Comparison of ENCODE assay signal across 14 mouse cellular contexts in the genomic region with DNA sequence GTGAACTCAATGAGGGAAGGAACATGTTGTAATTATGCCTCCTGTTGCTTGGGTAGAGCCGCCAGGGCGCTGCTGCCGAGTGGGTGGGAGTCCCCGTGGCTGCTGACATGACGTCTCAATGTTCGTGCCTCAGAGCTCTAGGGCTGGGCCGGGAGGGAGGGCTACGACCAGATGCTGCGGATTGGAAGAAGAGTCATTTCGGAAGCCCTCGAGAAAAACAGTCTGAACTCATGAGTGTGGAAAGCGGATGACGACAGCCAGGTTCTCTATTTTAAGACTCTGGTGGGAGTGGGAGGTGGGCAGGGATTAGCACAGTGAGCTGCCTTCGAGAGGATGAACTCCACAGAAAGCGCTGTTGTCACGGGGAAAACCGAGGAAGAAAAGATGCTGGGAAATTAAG. TPM values are rescaled to one million over a fixed set of nuclear protein-coding genes. Genes with fewer than 3 reads are reported as not detected.
DNase-seq lines count a peak whose midpoint lies in the region; ATAC-seq and TF ChIP-seq lines count a peak whose summit lies in the region.
"Had no signal": no experiment of that assay in that cellular context is flagged by ENCODE, and none has a peak within 500 bp of the region (broad histone marks: within the 10 kb centered on the region; RNA-seq: fewer than 3 reads in every experiment).

No protein-coding gene starts in this region.

- ATAC-seq in forebrain, postnatal 0 days, result peak; percentile 56
- ATAC-seq in forebrain, embryonic 16.5 days, result no peak
- ATAC-seq in neural tube, embryonic 14.5 days (ENCODE audit: low read depth), result peak; percentile 32; the same call in 1 of the 2 replicates
- ATAC-seq in liver, postnatal 0 days, result no peak
- ATAC-seq in intestine, embryonic 15.5 days, result no peak

- no peak overlapping the region for H3K9ac ChIP-seq in forebrain, postnatal 0 days
- H3K9ac ChIP-seq in forebrain, embryonic 16.5 days (replicated peaks; ENCODE audit: low read depth, low read length), result no peak overlapping the region
- H3K9ac ChIP-seq in neural tube, embryonic 14.5 days (replicated peaks; ENCODE audit: low read depth, low read length), result no peak overlapping the region
- H3K9ac ChIP-seq in liver, postnatal 0 days (replicated peaks), result no peak overlapping the region
- H3K9ac ChIP-seq in intestine, embryonic 15.5 days, result no peak overlapping the region
- H3K9ac ChIP-seq: limb, embryonic 15.5 days had no signal

- no peak overlapping the region for H3K4me3 ChIP-seq in forebrain, postnatal 0 days (ENCODE audit: low read depth, low read length)
- no peak overlapping the region for H3K4me3 ChIP-seq in forebrain, embryonic 16.5 days (replicated peaks; ENCODE audit: low read length)
- no peak overlapping the region for H3K4me3 ChIP-seq in neural tube, embryonic 14.5 days (ENCODE audit: low read depth, low read length)
- no peak overlapping the region for H3K4me3 ChIP-seq in liver, postnatal 0 days (ENCODE audit: low read depth, low read length)
- H3K4me3 ChIP-seq in intestine, embryonic 15.5 days (replicated peaks), result no peak overlapping the region
- no peak overlapping the region for H3K4me3 ChIP-seq in cerebellum, adult 2 months (replicated peaks; ENCODE audit: insufficient read depth, low read depth, low read length)
- H3K4me3 ChIP-seq: limb, embryonic 15.5 days had no signal

- peak; percentile 31 for DNase-seq in forebrain, postnatal 0 days
- DNase-seq in neural tube, embryonic 10.5 days (ENCODE audit: extremely low spot score, low spot score), result no peak
- DNase-seq in left cerebral cortex, postnatal 36 days (ENCODE audit: low spot score in 2 of 2), result peak; percentile 66 to 80
- no peak for DNase-seq in liver, postnatal 0 days
- DNase-seq in cerebellum, adult 2 months, result no peak
- DNase-seq: adrenal gland, adult 8-10 months; cerebellum, adult 9-10 months; kidney, adult 9 months; spleen, adult 18-20 months had no signal

- intact Hi-C loops in left cerebral cortex, postnatal 36 days (cut with DNase I), result loop anchor here (5.0 kb wide), 1 partner anchor 58 kb away; the partner anchor contains the start of genes Jmjd1c and Reep3

- TF ChIP-seq EP300 in liver, postnatal 0 days (IDR thresholded peaks at IDR 0.05; ENCODE audit: low read depth), result no peak

- no peak overlapping the region for H3K4me2 ChIP-seq in forebrain, postnatal 0 days (ENCODE audit: low read depth)
- no peak overlapping the region for H3K4me2 ChIP-seq in forebrain, embryonic 16.5 days (ENCODE audit: low read length)
- no peak overlapping the region for H3K4me2 ChIP-seq in neural tube, embryonic 14.5 days (ENCODE audit: low read depth, low read length)
- H3K4me2 ChIP-seq in liver, postnatal 0 days (ENCODE audit: low read depth, low read length), result no peak overlapping the region
- no peak overlapping the region for H3K4me2 ChIP-seq in intestine, embryonic 15.5 days (replicated peaks)
- H3K4me2 ChIP-seq: limb, embryonic 15.5 days had no signal

- WGBS in forebrain, postnatal 0 days, result 65% methylated on average over 17 of the region's 17 CpGs
- WGBS in forebrain, embryonic 16.5 days, result 71% methylated on average over 17 of the region's 17 CpGs
- WGBS in neural tube, embryonic 14.5 days, result 68% methylated on average over 17 of the region's 17 CpGs
- WGBS in liver, postnatal 0 days (ENCODE audit: insufficient replicate concordance), result 74% methylated on average over 17 of the region's 17 CpGs
- 65% methylated on average over 17 of the region's 17 CpGs for WGBS in intestine, embryonic 15.5 days
- 43% methylated on average over 17 of the region's 17 CpGs for WGBS in cerebellum, adult 2 months

- TF ChIP-seq CTCF in forebrain, postnatal 0 days (IDR thresholded peaks at IDR 0.05; ENCODE audit: low read depth), result no peak
- no peak for TF ChIP-seq CTCF in liver, postnatal 0 days (IDR thresholded peaks at IDR 0.05; ENCODE audit: low read depth)
- no peak for TF ChIP-seq CTCF in cerebellum, adult 2 months (IDR thresholded peaks at IDR 0.05; ENCODE audit: borderline replicate concordance, insufficient read depth, low read depth, low read length)

- TF ChIP-seq POLR2A in cerebellum, adult 2 months (IDR thresholded peaks at IDR 0.05; ENCODE audit: borderline replicate concordance, insufficient read depth, low read length), result no peak

- no peaks in the 10 kb centered on the region for H3K27me3 ChIP-seq in forebrain, postnatal 0 days (ENCODE audit: insufficient read depth, low read length)
- H3K27me3 ChIP-seq in forebrain, embryonic 16.5 days (replicated peaks; ENCODE audit: control insufficient read depth, insufficient read depth, low read length), result no peaks in the 10 kb centered on the region
- H3K27me3 ChIP-seq in neural tube, embryonic 14.5 days (ENCODE audit: control insufficient read depth, insufficient read depth, low read length), result no peaks in the 10 kb centered on the region
- no peaks in the 10 kb centered on the region for H3K27me3 ChIP-seq in liver, postnatal 0 days (ENCODE audit: insufficient read depth, low read length)
- no peaks in the 10 kb centered on the region for H3K27me3 ChIP-seq in intestine, embryonic 15.5 days (replicated peaks)
- no peaks in the 10 kb centered on the region for H3K27me3 ChIP-seq in cerebellum, adult 2 months (ENCODE audit: control insufficient read depth, insufficient read depth, low read length)
- H3K27me3 ChIP-seq: limb, embryonic 15.5 days had no signal

- no peak overlapping the region for H3K27ac ChIP-seq in forebrain, postnatal 0 days (ENCODE audit: low read depth, low read length)
- no peak overlapping the region for H3K27ac ChIP-seq in forebrain, embryonic 16.5 days (ENCODE audit: low read length)
- H3K27ac ChIP-seq in neural tube, embryonic 14.5 days (ENCODE audit: low read depth, low read length), result no peak overlapping the region
- no peak overlapping the region for H3K27ac ChIP-seq in liver, postnatal 0 days (ENCODE audit: low read depth)
- H3K27ac ChIP-seq in intestine, embryonic 15.5 days, result no peak overlapping the region
- H3K27ac ChIP-seq in cerebellum, adult 2 months (ENCODE audit: insufficient read depth, low read length), result no peak overlapping the region
- H3K27ac ChIP-seq: limb, embryonic 15.5 days; macrophage had no signal

- no peaks in the 10 kb centered on the region for H3K36me3 ChIP-seq in forebrain, postnatal 0 days (ENCODE audit: insufficient read depth)
- H3K36me3 ChIP-seq in forebrain, embryonic 16.5 days (ENCODE audit: control insufficient read depth, insufficient read depth), result no peaks in the 10 kb centered on the region
- H3K36me3 ChIP-seq in neural tube, embryonic 14.5 days (ENCODE audit: control insufficient read depth, insufficient read depth, low read length), result no peaks in the 10 kb centered on the region
- H3K36me3 ChIP-seq in liver, postnatal 0 days (replicated peaks; ENCODE audit: insufficient read depth, low read length), result no peaks in the 10 kb centered on the region; the same call in none of the 2 replicates
- H3K36me3 ChIP-seq in intestine, embryonic 15.5 days, result no peaks in the 10 kb centered on the region

- no peaks in the 10 kb centered on the region for H3K4me1 ChIP-seq in forebrain, postnatal 0 days (ENCODE audit: insufficient read depth)
- no peaks in the 10 kb centered on the region for H3K4me1 ChIP-seq in forebrain, embryonic 16.5 days (replicated peaks; ENCODE audit: control insufficient read depth, insufficient read depth, low read length)
- H3K4me1 ChIP-seq in neural tube, embryonic 14.5 days (ENCODE audit: control insufficient read depth, insufficient read depth, low read length), result 0 out of 2 replicates have a peak, but pooled peaks cover 2% of the 10 kb centered on the region
- peaks cover 19% of the 10 kb centered on the region for H3K4me1 ChIP-seq in liver, postnatal 0 days (ENCODE audit: insufficient read depth)
- H3K4me1 ChIP-seq in intestine, embryonic 15.5 days (replicated peaks), result no peaks in the 10 kb centered on the region
- H3K4me1 ChIP-seq in cerebellum, adult 2 months (ENCODE audit: control insufficient read depth, insufficient read depth, low read length), result peaks cover 12% of the 10 kb centered on the region

- no peaks in the 10 kb centered on the region for H3K9me3 ChIP-seq in forebrain, postnatal 0 days (ENCODE audit: low read length)
- H3K9me3 ChIP-seq in forebrain, embryonic 16.5 days (ENCODE audit: control insufficient read depth, low read length), result no peaks in the 10 kb centered on the region
- no peaks in the 10 kb centered on the region for H3K9me3 ChIP-seq in neural tube, embryonic 14.5 days (ENCODE audit: control insufficient read depth, low read length)
- no peaks in the 10 kb centered on the region for H3K9me3 ChIP-seq in liver, postnatal 0 days (ENCODE audit: low read length)
- H3K9me3 ChIP-seq in intestine, embryonic 15.5 days, result no peaks in the 10 kb centered on the region
- H3K9me3 ChIP-seq: limb, embryonic 15.5 days had no signal

RNA-seq across cellular contexts. Expression of gene Jmjd1c, which starts 56.9 kb away (rescaled TPM):
- total RNA-seq in forebrain, postnatal 0 days (2014; rRNA removed), result 67.1 and 76.8 TPM in 2 replicates
- 29.6 and 44.4 TPM in 2 replicates for polyA plus RNA-seq in forebrain, postnatal 0 days (2015; fragmentation: Nextera tagmentation; extraction: Ambion mirVana)
- 51.8 and 55.2 TPM in 2 replicates for polyA plus RNA-seq in forebrain, embryonic 16.5 days (2015; fragmentation: Nextera tagmentation; extraction: Ambion mirVana)
- 62.3 and 67.0 TPM in 2 replicates for polyA plus RNA-seq in neural tube, embryonic 14.5 days (2014; fragmentation: Nextera tagmentation; extraction: Ambion mirVana)
- 10 to 100 TPM; 71.2 to 96.3 TPM for total RNA-seq in left cerebral cortex, postnatal 36 days (2021)
- polyA plus RNA-seq in liver, postnatal 0 days (2015; fragmentation: Nextera tagmentation; extraction: Ambion mirVana), result 15.0 and 15.7 TPM in 2 replicates
- 33.5 and 36.2 TPM in 2 replicates for polyA plus RNA-seq in intestine, embryonic 15.5 days (2015; fragmentation: Nextera tagmentation; extraction: Ambion mirVana)
- polyA plus RNA-seq in cerebellum, adult 2 months (2012; rRNA removed), result 56.3 and 63.8 TPM in 2 replicates

RNA-seq across cellular contexts. Expression of gene Reep3, which starts 57.7 kb away (rescaled TPM):
- 21.7 and 30.8 TPM in 2 replicates for total RNA-seq in forebrain, postnatal 0 days (2014; rRNA removed)
- 18.8 and 23.7 TPM in 2 replicates for polyA plus RNA-seq in forebrain, postnatal 0 days (2015; fragmentation: Nextera tagmentation; extraction: Ambion mirVana)
- polyA plus RNA-seq in forebrain, embryonic 16.5 days (2015; fragmentation: Nextera tagmentation; extraction: Ambion mirVana), result 34.9 and 39.3 TPM in 2 replicates
- 37.7 and 48.7 TPM in 2 replicates for polyA plus RNA-seq in neural tube, embryonic 14.5 days (2014; fragmentation: Nextera tagmentation; extraction: Ambion mirVana)
- 10 to 100 TPM; 18.4 to 19.7 TPM for total RNA-seq in left cerebral cortex, postnatal 36 days (2021)
- polyA plus RNA-seq in liver, postnatal 0 days (2015; fragmentation: Nextera tagmentation; extraction: Ambion mirVana), result 18.5 and 19.6 TPM in 2 replicates
- 38.6 and 41.5 TPM in 2 replicates for polyA plus RNA-seq in intestine, embryonic 15.5 days (2015; fragmentation: Nextera tagmentation; extraction: Ambion mirVana)
- polyA plus RNA-seq in cerebellum, adult 2 months (2012; rRNA removed), result 44.0 and 45.2 TPM in 2 replicates

Comparison
In these comparisons a context has a peak if more than half of its experiments do, and no peak if none do; other contexts are left out.
1. ATAC-seq: peak in forebrain, postnatal 0 days (single experiment) and neural tube, embryonic 14.5 days (single experiment); none in forebrain, embryonic 16.5 days (single experiment), liver, postnatal 0 days (single experiment) and intestine, embryonic 15.5 days (single experiment).
2. DNase-seq: peak in forebrain, postnatal 0 days (single experiment) and left cerebral cortex, postnatal 36 days (2 of 2); none in neural tube, embryonic 10.5 days (single experiment), liver, postnatal 0 days (single experiment) and cerebellum, adult 2 months (0 of 2).